Mouse (Mus musculus) heart, embryonic 16.5 days (tissue): Measurements from ENCODE around the gene Stk40. TPM values are rescaled to one million over a fixed set of nuclear protein-coding genes. Genes with fewer than 3 reads are reported as not detected.
A peak's percentile ranks its signal among the peaks of the same experiment; 100 is the strongest.

Experiments used
- ATAC-seq: fragments of 200-750 bp; cut with Nextera tagmentation; replicated peaks from 2 replicates; pipeline ENCODE4 v1.8.0; 2017; ENCODE audit warnings: moderate number of reproducible peaks; ENCODE audit not compliant: insufficient read depth, low FRiP score; ENCODE audit errors: extremely low read depth
- H3K27ac ChIP-seq: fragments of 300-500 bp; sonication (generic); 2 replicates; pipeline ENCODE4 v1.5.1; 2014; ENCODE audit warnings: mild to moderate bottlenecking, low read length, control low read depth, moderate library complexity
- H3K27me3 ChIP-seq: fragments of 300-500 bp; sonication (generic); 2 replicates; pipeline ENCODE4 v1.6.1; 2014; ENCODE audit warnings: low read length, mixed read lengths; ENCODE audit not compliant: control insufficient read depth, insufficient read depth
- H3K36me3 ChIP-seq: fragments of 300-500 bp; sonication (generic); 2 replicates; pipeline ENCODE4 v1.6.1; 2014; ENCODE audit not compliant: control insufficient read depth, insufficient read depth
- H3K4me1 ChIP-seq: fragments of 300-500 bp; sonication (generic); 2 replicates; pipeline ENCODE4 v1.6.1; 2014; ENCODE audit warnings: low read length, mixed read lengths; ENCODE audit not compliant: control insufficient read depth, insufficient read depth
- H3K4me2 ChIP-seq: fragments of 300-500 bp; sonication (generic); 2 replicates; pipeline ENCODE4 v1.6.1; 2014; ENCODE audit warnings: low read depth, mild to moderate bottlenecking, control low read depth, low read length
- H3K4me3 ChIP-seq: fragments of 300-500 bp; sonication (generic); 2 replicates; pipeline ENCODE4 v1.5.1; 2014; ENCODE audit warnings: mild to moderate bottlenecking, control low read depth, low read length
- H3K9ac ChIP-seq: fragments of 300-500 bp; sonication (generic); 2 replicates; pipeline ENCODE4 v1.6.1; 2014; ENCODE audit warnings: low read length, control low read depth
- H3K9me3 ChIP-seq: fragments of 300-500 bp; sonication (generic); replicated peaks from 2 replicates; pipeline ENCODE4 v1.6.1; 2016; ENCODE audit warnings: low read length; ENCODE audit not compliant: control insufficient read depth
- WGBS: fragments of 180-500 bp; shearing (Covaris S2); extraction: QIAGEN DNeasy Blood & Tissue Kit; methylation state at CpG from one replicate; pipeline ENCODE4 v1.1.7; 2014; 5-methylcytosine and 5-hydroxymethylcytosine counted together
- polyA plus RNA-seq: library from polyadenylated mRNA; unstranded; fragments of >200 nt; fragmentation: Nextera tagmentation; extraction: Ambion mirVana; gene quantifications from 2 replicates; pipeline ENCODE4 v1.2.1, GENCODE M21; 2015

Stk40 gene
- polyA plus RNA-seq, 1 experiment from 2014 or later: 24.5 TPM

- Histone ChIP-seq H3K4me2 (no peak overlapping the region), H3K9me3 (no peaks in the 10 kb centered on the region; the same call in 1 of the 2 replicates), H3K4me3 (no peak overlapping the region), H3K27ac (no peak overlapping the region), H3K27me3 (no peaks in the 10 kb centered on the region), H3K36me3 (peaks cover 5% of the 10 kb centered on the region; the same call in 1 of the 2 replicates), H3K9ac (no peak overlapping the region), H3K4me1 (peaks cover 31% of the 10 kb centered on the region)
- WGBS: 65% methylated on average over 6 of the region's 6 CpGs
- no peak for ATAC-seq
Measured at GRCm38 (mm10) chr4:126115871-126116521, 12.2 kb downstream of the Stk40 start.

DNA sequence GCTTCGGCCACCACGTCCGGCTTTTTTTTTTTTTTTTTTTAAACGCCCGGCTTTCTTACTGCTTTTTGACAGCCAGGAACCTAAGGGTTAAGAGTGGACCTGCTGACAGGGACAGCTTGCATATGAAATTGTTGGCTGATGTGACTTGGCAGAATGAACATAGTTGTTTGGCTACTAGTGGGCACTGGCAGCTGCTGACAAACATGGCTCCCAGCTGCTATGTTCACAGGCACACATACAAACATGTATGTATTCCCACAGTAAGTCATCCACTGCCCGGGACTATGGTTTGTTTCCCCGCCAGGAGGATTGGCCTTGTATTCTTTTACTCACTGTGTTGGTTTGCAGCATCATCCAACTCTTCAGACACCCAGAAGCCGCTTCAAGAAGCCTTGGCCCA is 13.4 kb downstream of the Stk40 start:
- WGBS: 86% methylated on average over 8 of the region's 8 CpGs
- Histone ChIP-seq H3K9me3 (peaks cover 6% of the 10 kb centered on the region), H3K4me2 (no peak overlapping the region), H3K4me1 (peaks cover 22% of the 10 kb centered on the region), H3K9ac (no peak overlapping the region), H3K27ac (no peak overlapping the region), H3K4me3 (no peak overlapping the region), H3K27me3 (no peaks in the 10 kb centered on the region), H3K36me3 (peaks cover 12% of the 10 kb centered on the region)
- no peak for ATAC-seq

DNA sequence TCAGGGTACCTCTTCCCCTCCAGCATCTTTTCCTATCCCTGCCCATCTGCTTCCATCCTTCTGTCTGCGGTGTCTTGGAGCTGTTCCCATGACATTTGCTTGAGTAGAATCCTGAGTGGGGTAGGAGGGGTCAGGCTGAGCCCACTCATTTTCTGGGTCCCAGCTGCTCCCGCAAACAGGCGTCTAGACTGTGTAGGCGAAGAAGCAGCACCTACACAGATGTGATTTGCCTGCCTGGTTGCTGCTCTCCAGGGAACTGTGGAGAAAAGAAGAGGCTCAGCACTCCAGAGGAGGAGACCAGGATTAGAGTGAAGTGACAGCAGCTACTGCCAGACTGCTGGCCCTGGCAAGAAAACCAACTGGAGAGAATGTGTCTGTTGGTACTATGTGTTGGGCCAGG is 14.9 kb downstream of the Stk40 start:
- H3K36me3 ChIP-seq: peaks cover 12% of the 10 kb centered on the region
- H3K9me3 ChIP-seq: peaks cover 6% of the 10 kb centered on the region
- H3K4me1 ChIP-seq: peaks cover 21% of the 10 kb centered on the region
- H3K9ac ChIP-seq: no peak overlapping the region
- H3K4me2 ChIP-seq: no peak overlapping the region
- no peak overlapping the region for H3K27ac ChIP-seq
- WGBS: 81% methylated on average over 4 of the region's 4 CpGs
- H3K27me3 ChIP-seq: no peaks in the 10 kb centered on the region
- no peak overlapping the region for H3K4me3 ChIP-seq
- no peak for ATAC-seq

DNA sequence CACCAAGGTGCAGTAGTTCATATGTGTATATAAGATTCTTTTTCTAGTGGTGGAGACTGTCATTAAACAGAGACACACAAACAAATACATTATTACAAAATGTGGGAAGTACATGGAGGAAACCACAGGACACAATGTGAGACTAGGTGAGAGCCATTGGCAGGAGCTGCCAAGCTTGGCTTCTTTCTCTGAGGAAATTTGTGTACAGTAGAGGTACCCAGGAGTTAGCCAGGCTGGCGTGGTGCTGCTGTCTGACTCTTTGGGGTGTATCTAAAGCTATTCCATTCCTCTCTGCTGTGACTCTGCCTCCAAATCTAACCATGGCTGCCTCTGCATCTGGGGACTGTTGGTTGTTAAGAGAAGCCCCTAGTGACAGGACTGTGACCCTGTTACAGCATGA is 15.3 kb downstream of the Stk40 start:
- Histone ChIP-seq H3K4me2 (no peak overlapping the region), H3K36me3 (peaks cover 15% of the 10 kb centered on the region), H3K27ac (no peak overlapping the region), H3K9ac (no peak overlapping the region), H3K9me3 (peaks cover 6% of the 10 kb centered on the region), H3K27me3 (no peaks in the 10 kb centered on the region), H3K4me1 (peaks cover 18% of the 10 kb centered on the region), H3K4me3 (no peak overlapping the region)
- 76% methylated on average over 1 of the region's 1 CpGs for WGBS
- no peak for ATAC-seq

GRCm38 (mm10) chr4:126120052-126120451 is 16.3 kb downstream of the Stk40 start:
- H3K9ac ChIP-seq: no peak overlapping the region
- peaks cover 15% of the 10 kb centered on the region for H3K4me1 ChIP-seq
- ATAC-seq: no peak
- no peak overlapping the region for H3K4me2 ChIP-seq
- WGBS: 89% methylated on average over 5 of the region's 5 CpGs
- no peak overlapping the region for H3K4me3 ChIP-seq
- peaks cover 22% of the 10 kb centered on the region for H3K36me3 ChIP-seq
- H3K9me3 ChIP-seq: peaks cover 6% of the 10 kb centered on the region
- no peaks in the 10 kb centered on the region for H3K27me3 ChIP-seq
- no peak overlapping the region for H3K27ac ChIP-seq

DNA sequence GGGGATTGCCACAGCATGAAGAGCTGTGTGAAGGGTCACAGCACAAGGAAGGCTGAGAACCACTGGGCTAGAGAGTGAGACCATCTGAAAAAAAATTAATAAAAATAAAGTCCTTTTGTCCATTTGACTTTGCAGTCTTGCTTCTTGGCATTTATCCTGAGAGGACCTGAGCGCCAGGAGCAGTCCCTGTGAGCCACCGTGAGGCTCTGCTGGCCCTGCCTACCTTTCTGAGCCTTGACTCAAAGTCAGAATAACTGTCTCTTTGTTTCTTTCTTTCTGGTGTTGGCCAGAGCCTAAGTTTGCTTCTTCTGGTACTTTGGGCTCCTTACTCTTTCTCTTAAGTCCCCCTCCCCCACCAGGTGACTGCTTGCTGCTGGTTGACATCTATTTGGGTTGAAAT is 16.7 kb downstream of the Stk40 start:
- Histone ChIP-seq H3K36me3 (peaks cover 24% of the 10 kb centered on the region), H3K27ac (no peak overlapping the region)

DNA sequence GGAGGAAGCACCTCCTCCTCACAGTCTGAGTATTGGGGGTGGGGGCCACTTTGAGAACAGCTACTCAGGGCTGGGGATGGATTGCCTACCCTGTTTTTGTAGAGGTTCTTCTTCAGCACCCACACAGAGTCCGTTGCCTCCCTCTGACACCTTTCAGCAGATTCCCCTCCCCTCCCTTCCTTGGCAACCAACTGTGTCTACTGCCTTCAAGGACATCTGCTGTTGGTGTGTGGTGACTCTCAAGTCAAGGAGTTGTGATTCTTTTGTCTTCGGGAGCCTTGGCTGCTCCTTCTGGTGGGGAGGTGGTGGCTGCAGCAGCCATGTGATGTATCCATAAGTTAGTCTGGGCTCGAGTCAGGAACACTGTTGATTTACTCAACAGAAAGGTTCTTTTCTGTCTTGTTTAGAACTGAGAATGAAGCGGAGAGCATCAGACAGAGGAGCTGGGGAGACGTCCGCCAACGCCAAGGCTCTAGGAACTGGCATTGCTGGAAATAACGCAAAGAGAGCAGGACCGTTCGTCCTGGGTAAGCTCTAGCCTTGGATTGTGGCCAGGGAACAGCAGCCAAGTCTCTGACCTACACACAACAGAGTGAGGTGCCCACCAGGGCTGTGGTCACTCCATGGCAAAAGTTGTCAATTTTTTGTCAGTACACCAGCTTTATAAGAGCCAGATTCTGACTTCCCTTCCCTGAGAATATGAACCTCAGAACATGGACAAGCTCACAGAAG is 19.7 kb downstream of the Stk40 start:
- Histone ChIP-seq H3K4me3 (no peak overlapping the region), H3K27ac (no peak overlapping the region)

More for the DNA sequence above, 16.7 kb downstream of the Stk40 start:
- Histone ChIP-seq H3K4me1 (peaks cover 13% of the 10 kb centered on the region), H3K9ac (no peak overlapping the region), H3K27me3 (no peaks in the 10 kb centered on the region), H3K4me3 (no peak overlapping the region), H3K9me3 (peaks cover 6% of the 10 kb centered on the region), H3K4me2 (no peak overlapping the region)
- ATAC-seq: no peak
- 82% methylated on average over 2 of the region's 2 CpGs for WGBS

DNA sequence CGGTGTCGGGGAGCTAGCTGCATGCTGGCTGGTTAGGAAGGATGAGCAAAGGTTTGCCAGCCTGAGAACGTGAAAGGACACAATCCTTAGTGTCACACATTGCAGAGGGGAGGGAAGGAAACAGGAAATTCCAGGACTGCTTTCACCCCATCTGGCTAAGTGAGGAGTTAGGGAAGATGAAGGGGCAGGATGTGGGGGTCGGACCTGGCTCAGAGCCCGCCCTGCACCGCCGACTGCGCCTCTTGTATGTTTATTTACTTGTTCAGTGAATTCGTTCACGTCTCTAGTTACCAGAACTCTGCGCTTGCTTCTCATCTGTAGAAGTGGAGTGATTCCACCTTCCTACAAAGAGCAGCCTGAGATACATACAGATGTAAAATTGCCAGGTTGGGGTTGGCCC is 26.7 kb downstream of the Stk40 start:
- H3K27ac ChIP-seq: peak overlapping the region; percentile 67
- H3K4me2 ChIP-seq: 0 out of 2 replicates have a peak overlapping the region, but pooled peaks have one; percentile 5
- 44% methylated on average over 11 of the region's 11 CpGs for WGBS
- H3K4me3 ChIP-seq: no peak overlapping the region
- H3K9me3 ChIP-seq: no peaks in the 10 kb centered on the region
- peak; percentile 35; the same call in 1 of the 2 replicates for ATAC-seq
- no peaks in the 10 kb centered on the region for H3K27me3 ChIP-seq
- H3K36me3 ChIP-seq: peaks cover 27% of the 10 kb centered on the region
- H3K9ac ChIP-seq: no peak overlapping the region
- H3K4me1 ChIP-seq: peaks cover 17% of the 10 kb centered on the region

More for the DNA sequence above, 19.7 kb downstream of the Stk40 start:
- Histone ChIP-seq H3K36me3 (peaks cover 36% of the 10 kb centered on the region), H3K27me3 (no peaks in the 10 kb centered on the region), H3K9me3 (peaks cover 6% of the 10 kb centered on the region), H3K4me2 (no peak overlapping the region), H3K4me1 (peaks cover 7% of the 10 kb centered on the region), H3K9ac (no peak overlapping the region)
- WGBS: 52% methylated on average over 10 of the region's 10 CpGs
- no peak for ATAC-seq
